Mouse (Mus musculus) CH12.LX (cell line): ENCODE results near the gene Npas1. TPM values are rescaled to one million over a fixed set of nuclear protein-coding genes. Genes with fewer than 3 reads are reported as not detected.

ENCODE experiments used
- polyA plus RNA-seq: library from polyadenylated mRNA; unstranded; fragments of >175 nt; gene quantifications from 2 replicates; pipeline ENCODE4 v1.2.1, GENCODE M21; 2012; ENCODE audit warnings: low read depth; ENCODE audit not compliant: insufficient read length
- total RNA-seq, 2 experiments: library from RNA; depleted of rRNA; stranded (reverse); fragments of 300-350 nt in 1 of 2; fragments of >200 nt in 1 of 2; gene quantifications; 2 replicates each; pipeline ENCODE4 v1.2.3; 2012 to 2014

The Npas1 gene
- total and polyA plus RNA-seq, 3 experiments, result 0.08 to 0.56 TPM; not detected in 1

Other genes with a start within 250 kb of the Npas1 start
- gene C5ar2, start 233.6 kb downstream of the Npas1 start, total RNA-seq (2012; rRNA removed), result 0.04 TPM in 2 replicates
- gene C5ar2, start 233.6 kb downstream of the Npas1 start, total RNA-seq (2014; rRNA removed), result 0.11 and 0.30 TPM in 2 replicates
- gene C5ar2, start 233.6 kb downstream of the Npas1 start, polyA plus RNA-seq, result 0.22 and 0.33 TPM in 2 replicates
- gene C5ar1, start 218.2 kb downstream of the Npas1 start, total RNA-seq (2012; rRNA removed), result not detected in 2 replicates
- gene C5ar1, start 218.2 kb downstream of the Npas1 start, total RNA-seq (2014; rRNA removed), result not detected in 2 replicates
- gene C5ar1, start 218.2 kb downstream of the Npas1 start, polyA plus RNA-seq, result not detected in 2 replicates
- gene Inafm1, start 204.1 kb downstream of the Npas1 start, total RNA-seq (2012; rRNA removed), result 5.6 and 7.4 TPM in 2 replicates
- gene Inafm1, start 204.1 kb downstream of the Npas1 start, total RNA-seq (2014; rRNA removed), result 1.1 and 1.5 TPM in 2 replicates
- 9.3 and 9.5 TPM in 2 replicates for gene Inafm1, start 204.1 kb downstream of the Npas1 start, polyA plus RNA-seq
- 47.6 and 53.3 TPM in 2 replicates for gene Ccdc9, start 190.9 kb downstream of the Npas1 start, total RNA-seq (2012; rRNA removed)
- gene Ccdc9, start 190.9 kb downstream of the Npas1 start, total RNA-seq (2014; rRNA removed), result 32.0 and 37.5 TPM in 2 replicates
- 81.0 and 94.2 TPM in 2 replicates for gene Ccdc9, start 190.9 kb downstream of the Npas1 start, polyA plus RNA-seq
- gene Bbc3, start 169.3 kb downstream of the Npas1 start, total RNA-seq (2012; rRNA removed), result 33.2 and 61.7 TPM in 2 replicates
- 23.2 and 25.4 TPM in 2 replicates for gene Bbc3, start 169.3 kb downstream of the Npas1 start, total RNA-seq (2014; rRNA removed)
- gene Bbc3, start 169.3 kb downstream of the Npas1 start, polyA plus RNA-seq, result 22.2 and 23.3 TPM in 2 replicates
- 146 and 181 TPM in 2 replicates for gene Sae1, start 89.9 kb downstream of the Npas1 start, total RNA-seq (2012; rRNA removed)
- 160 and 170 TPM in 2 replicates for gene Sae1, start 89.9 kb downstream of the Npas1 start, total RNA-seq (2014; rRNA removed)
- gene Sae1, start 89.9 kb downstream of the Npas1 start, polyA plus RNA-seq, result 271 and 298 TPM in 2 replicates
- gene Zc3h4, start 76.8 kb downstream of the Npas1 start, total RNA-seq (2012; rRNA removed), result 26.8 and 30.4 TPM in 2 replicates
- gene Zc3h4, start 76.8 kb downstream of the Npas1 start, total RNA-seq (2014; rRNA removed), result 9.0 and 10.0 TPM in 2 replicates
- gene Zc3h4, start 76.8 kb downstream of the Npas1 start, polyA plus RNA-seq, result 34.0 and 44.2 TPM in 2 replicates
- gene Tmem160, start 24.9 kb downstream of the Npas1 start, total RNA-seq (2012; rRNA removed), result 89.1 and 97.8 TPM in 2 replicates
- gene Tmem160, start 24.9 kb downstream of the Npas1 start, total RNA-seq (2014; rRNA removed), result 28.8 and 30.9 TPM in 2 replicates
- 48.9 and 54.4 TPM in 2 replicates for gene Tmem160, start 24.9 kb downstream of the Npas1 start, polyA plus RNA-seq
- gene Arhgap35, start 137.3 kb upstream of the Npas1 start, total RNA-seq (2012; rRNA removed), result 5.2 and 5.3 TPM in 2 replicates
- 2.7 and 3.0 TPM in 2 replicates for gene Arhgap35, start 137.3 kb upstream of the Npas1 start, total RNA-seq (2014; rRNA removed)
- 6.0 and 7.2 TPM in 2 replicates for gene Arhgap35, start 137.3 kb upstream of the Npas1 start, polyA plus RNA-seq
- gene Ceacam15, start 198.0 kb upstream of the Npas1 start, total RNA-seq (2012; rRNA removed), result not detected in 2 replicates
- not detected in 2 replicates for gene Ceacam15, start 198.0 kb upstream of the Npas1 start, total RNA-seq (2014; rRNA removed)
- not detected in 2 replicates for gene Ceacam15, start 198.0 kb upstream of the Npas1 start, polyA plus RNA-seq
- not detected in 2 replicates for gene Ceacam9, start 244.2 kb upstream of the Npas1 start, total RNA-seq (2012; rRNA removed)
- not detected in 2 replicates for gene Ceacam9, start 244.2 kb upstream of the Npas1 start, total RNA-seq (2014; rRNA removed)
- gene Ceacam9, start 244.2 kb upstream of the Npas1 start, polyA plus RNA-seq, result 0.21 TPM in 1 of 2 replicates, not detected in the other